Mouse (Mus musculus) neural tube, embryonic 11.5 days (tissue): Measurements from ENCODE around the gene Slc24a3. TPM values are rescaled to one million over a fixed set of nuclear protein-coding genes. Genes with fewer than 3 reads are reported as not detected.
A peak's percentile ranks its signal among the peaks of the same experiment; 100 is the strongest.

Source experiments
- ATAC-seq: fragments of 200-750 bp; cut with Nextera tagmentation; 2 replicates; pipeline ENCODE4 v1.8.0; 2017; ENCODE audit warnings: moderate number of reproducible peaks, mild to moderate bottlenecking, moderate TSS enrichment, moderate library complexity; ENCODE audit not compliant: insufficient read depth, low FRiP score, low TSS enrichment
- DNase-seq: peaks from one replicate; pipeline ENCODE4 v3.0.0-alpha.2; 2015; ENCODE audit warnings: low spot score
- H3K27ac ChIP-seq: fragments of 300-500 bp; sonication (generic); 2 replicates; pipeline ENCODE4 v1.5.1; 2014; ENCODE audit warnings: low read depth, mild to moderate bottlenecking, low read length
- H3K27me3 ChIP-seq: fragments of 300-500 bp; sonication (generic); 2 replicates; pipeline ENCODE4 v1.6.1; 2014; ENCODE audit warnings: mild to moderate bottlenecking, low read length, mixed read lengths; ENCODE audit not compliant: control insufficient read depth, insufficient read depth
- H3K36me3 ChIP-seq: fragments of 300-500 bp; sonication (generic); 2 replicates; pipeline ENCODE4 v1.6.1; 2014; ENCODE audit warnings: mild to moderate bottlenecking, low read length, moderate library complexity, mixed read lengths; ENCODE audit not compliant: control insufficient read depth, insufficient read depth
- H3K4me1 ChIP-seq: fragments of 300-500 bp; sonication (generic); 2 replicates; pipeline ENCODE4 v1.6.1; 2014; ENCODE audit warnings: low read length, mixed read lengths; ENCODE audit not compliant: control insufficient read depth, insufficient read depth
- H3K4me2 ChIP-seq: fragments of 300-500 bp; sonication (generic); 2 replicates; pipeline ENCODE4 v1.6.1; 2014; ENCODE audit warnings: low read depth, mild to moderate bottlenecking, moderate library complexity
- H3K4me3 ChIP-seq: fragments of 300-500 bp; sonication (generic); 2 replicates; pipeline ENCODE4 v1.5.1; 2014; ENCODE audit warnings: low read depth, low read length
- H3K9ac ChIP-seq: fragments of 300-500 bp; sonication (generic); 2 replicates; pipeline ENCODE4 v1.6.1; 2014; ENCODE audit warnings: mild to moderate bottlenecking, low read length
- H3K9me3 ChIP-seq: fragments of 300-500 bp; sonication (generic); 2 replicates; pipeline ENCODE4 v1.6.1; 2016; ENCODE audit warnings: low read length; ENCODE audit not compliant: control insufficient read depth
- WGBS: fragments of 180-500 bp; shearing (Covaris S2); extraction: QIAGEN DNeasy Blood & Tissue Kit; methylation state at CpG from one replicate; pipeline ENCODE4 v1.1.7; 2014; 5-methylcytosine and 5-hydroxymethylcytosine counted together
- polyA plus RNA-seq: library from polyadenylated mRNA; unstranded; fragments of >200 nt; fragmentation: Nextera tagmentation; extraction: Ambion mirVana; gene quantifications from 2 replicates; pipeline ENCODE4 v1.2.1, GENCODE M21; 2014

Gene Slc24a3
- polyA plus RNA-seq, 1 experiment from 2014 or later, result 6.2 TPM

- no peak for DNase-seq
- no peaks in the 10 kb centered on the region for H3K4me1 ChIP-seq
- no peak overlapping the region for H3K27ac ChIP-seq
- no peak overlapping the region for H3K9ac ChIP-seq
- no peaks in the 10 kb centered on the region for H3K27me3 ChIP-seq
- no peaks in the 10 kb centered on the region for H3K36me3 ChIP-seq
- H3K4me2 ChIP-seq, result no peak overlapping the region
- 92% methylated on average over 2 of the region's 2 CpGs for WGBS
- no peak for ATAC-seq
- H3K9me3 ChIP-seq, result no peaks in the 10 kb centered on the region
- no peak overlapping the region for H3K4me3 ChIP-seq
Measured at GRCm38 (mm10) chr2:145555713-145556112, 388.2 kb downstream of the Slc24a3 start.

GRCm38 (mm10) chr2:145557361-145557931 is 389.9 kb downstream of the Slc24a3 start:
- peak; percentile 35; the same call in 1 of the 2 replicates for ATAC-seq

GRCm38 (mm10) chr2:145562493-145562892 is 394.9 kb downstream of the Slc24a3 start:
- Histone ChIP-seq H3K9ac (no peak overlapping the region), H3K27ac (no peak overlapping the region), H3K36me3 (no peaks in the 10 kb centered on the region), H3K9me3 (no peaks in the 10 kb centered on the region), H3K27me3 (no peaks in the 10 kb centered on the region), H3K4me3 (no peak overlapping the region), H3K4me2 (no peak overlapping the region), H3K4me1 (no peaks in the 10 kb centered on the region)
- DNase-seq (no peak), ATAC-seq (no peak)

More at GRCm38 (mm10) chr2:145557361-145557931, 389.9 kb downstream of the Slc24a3 start:
- Histone ChIP-seq H3K4me3 (no peak overlapping the region), H3K9ac (no peak overlapping the region), H3K27ac (no peak overlapping the region), H3K36me3 (no peaks in the 10 kb centered on the region), H3K9me3 (no peaks in the 10 kb centered on the region), H3K27me3 (no peaks in the 10 kb centered on the region), H3K4me2 (no peak overlapping the region), H3K4me1 (no peaks in the 10 kb centered on the region)
- WGBS, result 43% methylated on average over 1 of the region's 1 CpGs
- no peak for DNase-seq

- H3K4me3 ChIP-seq, result no peak overlapping the region
- DNase-seq (no peak), ATAC-seq (no peak)
- no peaks in the 10 kb centered on the region for H3K36me3 ChIP-seq
- no peaks in the 10 kb centered on the region for H3K9me3 ChIP-seq
- no peak overlapping the region for H3K4me2 ChIP-seq
- no peaks in the 10 kb centered on the region for H3K27me3 ChIP-seq
- no peak overlapping the region for H3K27ac ChIP-seq
- 78% methylated on average over 8 of the region's 8 CpGs for WGBS
- no peak overlapping the region for H3K9ac ChIP-seq
- no peaks in the 10 kb centered on the region for H3K4me1 ChIP-seq
Measured at GRCm38 (mm10) chr2:145564596-145564995, 397.0 kb downstream of the Slc24a3 start.

DNA sequence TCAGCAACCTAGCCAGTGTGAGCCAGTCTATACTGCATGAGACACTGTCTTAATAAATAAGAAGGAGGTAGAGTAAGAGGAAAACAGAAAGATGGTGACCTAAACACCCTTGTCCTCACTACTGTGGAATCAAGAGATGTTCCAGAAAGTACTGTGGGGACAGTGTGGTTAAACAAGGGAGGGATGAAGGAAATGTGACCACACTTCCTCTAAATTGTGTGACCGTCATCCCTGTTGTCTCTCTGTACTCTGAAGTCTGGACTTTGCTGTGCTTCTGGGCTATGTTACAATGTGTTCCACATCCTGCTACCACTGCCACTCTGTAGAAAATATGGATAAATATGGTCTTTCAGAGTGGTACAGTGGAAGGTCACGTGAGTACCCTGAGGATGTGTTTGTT is 399.4 kb downstream of the Slc24a3 start:
- Histone ChIP-seq H3K9ac (no peak overlapping the region), H3K4me2 (no peak overlapping the region), H3K27me3 (no peaks in the 10 kb centered on the region), H3K4me1 (no peaks in the 10 kb centered on the region), H3K9me3 (no peaks in the 10 kb centered on the region), H3K36me3 (no peaks in the 10 kb centered on the region), H3K27ac (no peak overlapping the region), H3K4me3 (no peak overlapping the region)
- DNase-seq (no peak), ATAC-seq (no peak)
- WGBS, result 85% methylated on average over 2 of the region's 2 CpGs

GRCm38 (mm10) chr2:145571943-145572342 is 404.4 kb downstream of the Slc24a3 start:
- Histone ChIP-seq H3K27ac (no peak overlapping the region), H3K4me2 (no peak overlapping the region), H3K4me1 (no peaks in the 10 kb centered on the region), H3K9ac (no peak overlapping the region), H3K36me3 (no peaks in the 10 kb centered on the region), H3K27me3 (no peaks in the 10 kb centered on the region), H3K9me3 (no peaks in the 10 kb centered on the region), H3K4me3 (no peak overlapping the region)
- WGBS, result 72% methylated on average over 3 of the region's 3 CpGs
- no peak for DNase-seq
- ATAC-seq, result no peak

DNA sequence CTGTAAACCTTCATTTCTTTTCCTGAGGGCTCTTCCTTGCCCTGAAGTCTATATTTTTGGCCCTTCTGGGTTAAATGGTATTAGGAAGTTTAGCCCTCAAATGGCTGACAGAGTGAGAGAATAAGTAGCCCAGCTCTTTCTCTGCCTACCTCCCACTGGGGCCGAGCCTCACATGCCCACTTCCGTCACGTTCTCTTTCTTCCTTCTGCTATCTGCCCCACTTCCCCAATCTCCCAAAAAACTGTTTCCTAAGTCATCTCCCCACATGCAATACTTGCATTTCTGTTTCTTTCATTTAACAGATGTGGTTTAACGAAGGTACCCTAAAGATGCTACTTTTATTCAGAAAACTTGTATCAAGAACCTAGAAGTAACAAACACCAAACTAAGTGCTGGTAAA is 406.6 kb downstream of the Slc24a3 start:
- 85% methylated on average over 4 of the region's 4 CpGs for WGBS
- H3K36me3 ChIP-seq, result no peaks in the 10 kb centered on the region
- ATAC-seq (no peak), DNase-seq (no peak)
- H3K4me2 ChIP-seq, result no peak overlapping the region
- no peak overlapping the region for H3K4me3 ChIP-seq
- no peak overlapping the region for H3K9ac ChIP-seq
- no peaks in the 10 kb centered on the region for H3K27me3 ChIP-seq
- no peak overlapping the region for H3K27ac ChIP-seq
- no peaks in the 10 kb centered on the region for H3K9me3 ChIP-seq
- H3K4me1 ChIP-seq, result no peaks in the 10 kb centered on the region

- Histone ChIP-seq H3K4me3 (no peak overlapping the region), H3K9me3 (no peaks in the 10 kb centered on the region), H3K4me2 (no peak overlapping the region), H3K9ac (no peak overlapping the region), H3K27ac (no peak overlapping the region), H3K36me3 (no peaks in the 10 kb centered on the region), H3K27me3 (no peaks in the 10 kb centered on the region), H3K4me1 (no peaks in the 10 kb centered on the region)
- DNase-seq (no peak), ATAC-seq (no peak)
- 69% methylated on average over 3 of the region's 3 CpGs for WGBS
Measured at GRCm38 (mm10) chr2:145583103-145583502, 415.5 kb downstream of the Slc24a3 start.

DNA sequence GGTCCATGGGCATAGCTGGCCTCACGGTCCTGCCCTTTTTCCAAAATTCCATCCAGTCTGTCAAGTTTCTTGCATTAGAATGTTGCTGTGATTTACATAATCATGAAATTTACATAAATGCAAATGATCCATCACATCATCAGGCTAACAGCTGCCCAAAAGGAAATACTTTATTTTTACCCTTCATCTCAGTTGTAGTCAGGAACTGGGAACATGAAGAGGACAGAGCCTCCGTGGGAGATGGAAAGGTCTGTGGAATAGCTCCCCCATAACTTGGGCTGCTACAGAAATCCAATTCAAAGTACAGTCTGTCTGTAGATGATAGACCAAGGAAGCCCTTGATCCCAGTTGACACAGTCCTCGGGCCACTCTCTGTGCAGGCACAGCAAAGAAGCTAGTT is 417.9 kb downstream of the Slc24a3 start:
- WGBS, result 76% methylated on average over 3 of the region's 3 CpGs

More for the DNA sequence above, 417.9 kb downstream of the Slc24a3 start:
- H3K27ac ChIP-seq, result no peak overlapping the region
- H3K9ac ChIP-seq, result no peak overlapping the region
- H3K36me3 ChIP-seq, result no peaks in the 10 kb centered on the region
- no peak overlapping the region for H3K4me2 ChIP-seq
- H3K4me1 ChIP-seq, result no peaks in the 10 kb centered on the region
- no peak for ATAC-seq
- no peak for DNase-seq
- no peak overlapping the region for H3K4me3 ChIP-seq
- no peaks in the 10 kb centered on the region for H3K9me3 ChIP-seq
- no peaks in the 10 kb centered on the region for H3K27me3 ChIP-seq
